Mouse (Mus musculus) right cerebral cortex, adult 2 months (tissue): Measurements from ENCODE around the gene Kcnip4.

Experiments used
- DNase-seq, 2 experiments: peaks; one replicate each; pipeline ENCODE4 v3.0.0; 2021 to 2022; ENCODE audit warnings: low spot score in 2 of 2

The Kcnip4 gene

GRCm38 (mm10) chr5:48419741-48420140 is 1105.0 kb downstream of the Kcnip4 start:
- DNase-seq = no peak

- DNase-seq = no peak
Observed at GRCm38 (mm10) chr5:48412261-48412660, 1112.4 kb downstream of the Kcnip4 start.

GRCm38 (mm10) chr5:48411462-48411861 is 1113.2 kb downstream of the Kcnip4 start:
- DNase-seq = no peak

- no peak for DNase-seq
Observed at GRCm38 (mm10) chr5:48410348-48410747, 1114.4 kb downstream of the Kcnip4 start.

- DNase-seq = no peak
Observed at GRCm38 (mm10) chr5:48408276-48408675, 1116.4 kb downstream of the Kcnip4 start.

- DNase-seq = no peak
Observed at GRCm38 (mm10) chr5:48402497-48402896, 1122.2 kb downstream of the Kcnip4 start.

GRCm38 (mm10) chr5:48371890-48372766 is 1152.6 kb downstream of the Kcnip4 start:
- peak; percentile 96 to 99 for DNase-seq

GRCm38 (mm10) chr5:48349309-48349708 is 1175.4 kb downstream of the Kcnip4 start:
- no peak for DNase-seq

GRCm38 (mm10) chr5:48345983-48346648 is 1178.6 kb downstream of the Kcnip4 start:
- DNase-seq = no peak

GRCm38 (mm10) chr5:48345095-48345982 is 1179.4 kb downstream of the Kcnip4 start:
- DNase-seq = no peak

- DNase-seq = no peak
Observed at GRCm38 (mm10) chr5:48340808-48341433, 1183.8 kb downstream of the Kcnip4 start.
